Mouse (Mus musculus) liver, postnatal 0 days (tissue): ENCODE data around the gene Cobll1. TPM values are rescaled to one million over a fixed set of nuclear protein-coding genes. Genes with fewer than 3 reads are reported as not detected.

ENCODE experiments used
- ATAC-seq: fragments of 200-750 bp; cut with Nextera tagmentation; 2 replicates; pipeline ENCODE4 v1.8.0; 2017; ENCODE audit warnings: mild to moderate bottlenecking, moderate library complexity
- DNase-seq: peaks from one replicate; pipeline ENCODE4 v3.0.0-alpha.2; 2016
- H3K27ac ChIP-seq: fragments of 300-500 bp; sonication (generic); 2 replicates; pipeline ENCODE4 v1.5.1; 2014; ENCODE audit warnings: antibody characterized with exemption, moderate library complexity, mild to moderate bottlenecking, low read depth
- H3K27me3 ChIP-seq: fragments of 300-500 bp; sonication (generic); 2 replicates; pipeline ENCODE4 v1.6.1; 2014; ENCODE audit warnings: low read length, control low read depth, mixed read lengths; ENCODE audit not compliant: insufficient read depth
- H3K36me3 ChIP-seq: fragments of 300-500 bp; sonication (generic); replicated peaks from 2 replicates; pipeline ENCODE4 v1.6.1; 2014; ENCODE audit warnings: mild to moderate bottlenecking, control low read depth, low read length, moderate library complexity, mixed read lengths; ENCODE audit not compliant: insufficient read depth
- H3K4me1 ChIP-seq: fragments of 300-500 bp; sonication (generic); 2 replicates; pipeline ENCODE4 v1.6.1; 2014; ENCODE audit warnings: antibody characterized with exemption, mild to moderate bottlenecking, control low read depth; ENCODE audit not compliant: insufficient read depth
- H3K4me2 ChIP-seq: fragments of 300-500 bp; sonication (generic); 2 replicates; pipeline ENCODE4 v1.6.1; 2014; ENCODE audit warnings: low read depth, mild to moderate bottlenecking, low read length, moderate library complexity, mixed read lengths
- H3K4me3 ChIP-seq: fragments of 300-500 bp; sonication (generic); 2 replicates; pipeline ENCODE4 v1.5.1; 2014; ENCODE audit warnings: low read depth, low read length
- H3K9ac ChIP-seq: fragments of 300-500 bp; sonication (generic); replicated peaks from 2 replicates; pipeline ENCODE4 v1.6.1; 2014; ENCODE audit warnings: mild to moderate bottlenecking, moderate library complexity
- H3K9me3 ChIP-seq: fragments of 300-500 bp; sonication (generic); 2 replicates; pipeline ENCODE4 v1.6.1; 2016; ENCODE audit warnings: mild to moderate bottlenecking, control low read depth, low read length, mixed read lengths
- CTCF ChIP-seq: sonication (generic); IDR thresholded peaks from 2 replicates; pipeline ENCODE4 v1.5.1; 2016; ENCODE audit warnings: antibody characterized with exemption, low read depth
- EP300 ChIP-seq: IDR thresholded peaks from 2 replicates; pipeline ENCODE4 v1.6.1; 2016; ENCODE audit warnings: antibody characterized with exemption, low read depth, mild to moderate bottlenecking
- WGBS: fragments of 180-500 bp; shearing (Covaris S2); extraction: QIAGEN DNeasy Blood & Tissue Kit; methylation state at CpG from one replicate; pipeline ENCODE4 v1.1.7; 2014; ENCODE audit not compliant: insufficient replicate concordance; 5-methylcytosine and 5-hydroxymethylcytosine counted together
- polyA plus RNA-seq: library from polyadenylated mRNA; unstranded; fragments of >200 nt; fragmentation: Nextera tagmentation; extraction: Ambion mirVana; gene quantifications from 2 replicates; pipeline ENCODE4 v1.2.1, GENCODE M21; 2015

Cobll1 gene
- polyA plus RNA-seq, 1 experiment from 2014 or later = 7.0 TPM

GRCm38 (mm10) chr2:65052191-65053012 lies 186.8 kb downstream of the Cobll1 start:
- Histone ChIP-seq H3K4me1 (no peaks in the 10 kb centered on the region), H3K27me3 (no peaks in the 10 kb centered on the region), H3K9me3 (no peaks in the 10 kb centered on the region), H3K9ac (no peak overlapping the region), H3K4me3 (no peak overlapping the region), H3K27ac (no peak overlapping the region), H3K36me3 (no peaks in the 10 kb centered on the region), H3K4me2 (no peak overlapping the region)
- DNase-seq (no peak), ATAC-seq (no peak)
- 88% methylated on average over 6 of the region's 6 CpGs for WGBS
- no peak for TF ChIP-seq CTCF
- no peak for TF ChIP-seq EP300

GRCm38 (mm10) chr2:65050776-65051175 lies 188.4 kb downstream of the Cobll1 start:
- no peaks in the 10 kb centered on the region for H3K4me1 ChIP-seq
- no peaks in the 10 kb centered on the region for H3K27me3 ChIP-seq
- no peaks in the 10 kb centered on the region for H3K9me3 ChIP-seq
- H3K4me3 ChIP-seq = no peak overlapping the region
- no peak overlapping the region for H3K4me2 ChIP-seq
- H3K36me3 ChIP-seq = no peaks in the 10 kb centered on the region
- TF ChIP-seq CTCF (no peak), EP300 (no peak)
- WGBS = 82% methylated on average over 3 of the region's 3 CpGs
- no peak for DNase-seq
- H3K9ac ChIP-seq = no peak overlapping the region
- no peak overlapping the region for H3K27ac ChIP-seq
- ATAC-seq = no peak

GRCm38 (mm10) chr2:65048234-65049017 lies 190.8 kb downstream of the Cobll1 start:
- no peaks in the 10 kb centered on the region for H3K36me3 ChIP-seq
- no peak for TF ChIP-seq EP300
- no peak for TF ChIP-seq CTCF
- no peak for ATAC-seq
- no peaks in the 10 kb centered on the region for H3K27me3 ChIP-seq
- H3K4me2 ChIP-seq = no peak overlapping the region
- 63% methylated on average over 6 of the region's 6 CpGs for WGBS
- no peaks in the 10 kb centered on the region for H3K4me1 ChIP-seq
- H3K27ac ChIP-seq = no peak overlapping the region
- no peak overlapping the region for H3K9ac ChIP-seq
- no peak for DNase-seq
- H3K4me3 ChIP-seq = no peak overlapping the region
- H3K9me3 ChIP-seq = no peaks in the 10 kb centered on the region

Other genes with a start within 250 kb of the Cobll1 start
- gene Grb14, start 214.4 kb downstream of the Cobll1 start, polyA plus RNA-seq = 39.9 and 45.7 TPM in 2 replicates
- 0.12 TPM in 1 of 2 replicates, not detected in the other for gene Slc38a11, start 124.6 kb upstream of the Cobll1 start, polyA plus RNA-seq